Comparison of ENCODE assay signal across 1 mouse cellular context in genomic region chr4:106975324-106975723, GRCm38 (mm10).
TF ChIP-seq lines count a peak whose summit lies in the region.

No protein-coding gene starts in this region.

TF ChIP-seq in CH12.LX, 34 proteins besides CTCF, POLR2A, EP300 and RAD21 (continued from another document):
- no peak for TF ChIP-seq PAX5 (IDR thresholded peaks at IDR 0.05; ENCODE audit: low read length)
- TF ChIP-seq ZC3H11A (IDR thresholded peaks at IDR 0.05; ENCODE audit: low read depth, low read length) = no peak
- no peak for TF ChIP-seq BHLHE40 (IDR thresholded peaks at IDR 0.05; ENCODE audit: low read depth, low read length)
- TF ChIP-seq GABPA (IDR thresholded peaks at IDR 0.05; ENCODE audit: insufficient replicate concordance, low read depth, low read length) = no peak
- no peak for TF ChIP-seq SIN3A (IDR thresholded peaks at IDR 0.05; ENCODE audit: low read length)
- no peak for TF ChIP-seq TCF12 (IDR thresholded peaks at IDR 0.05; ENCODE audit: low read depth, low read length)
